Mouse (Mus musculus): ENCODE measurements around the gene Ankef1.

GRCm38 (mm10) chr2:136588811-136589210 lies 87.1 kb downstream of the Ankef1 start:
- TF ChIP-seq CTCF (IDR thresholded peaks at IDR 0.05; ENCODE audit: extremely low read depth, insufficient read depth, low read length) (no peak), POLR2A (IDR thresholded peaks at IDR 0.05; ENCODE audit: extremely low read depth, insufficient read depth, low read length) (no peak)
